Mouse (Mus musculus) kidney, adult 11 months (tissue): ENCODE measurements around the gene Cel.

Source experiments
- DNase-seq: peaks from one replicate; pipeline ENCODE4 v3.0.0; 2022

Gene Cel

DNA sequence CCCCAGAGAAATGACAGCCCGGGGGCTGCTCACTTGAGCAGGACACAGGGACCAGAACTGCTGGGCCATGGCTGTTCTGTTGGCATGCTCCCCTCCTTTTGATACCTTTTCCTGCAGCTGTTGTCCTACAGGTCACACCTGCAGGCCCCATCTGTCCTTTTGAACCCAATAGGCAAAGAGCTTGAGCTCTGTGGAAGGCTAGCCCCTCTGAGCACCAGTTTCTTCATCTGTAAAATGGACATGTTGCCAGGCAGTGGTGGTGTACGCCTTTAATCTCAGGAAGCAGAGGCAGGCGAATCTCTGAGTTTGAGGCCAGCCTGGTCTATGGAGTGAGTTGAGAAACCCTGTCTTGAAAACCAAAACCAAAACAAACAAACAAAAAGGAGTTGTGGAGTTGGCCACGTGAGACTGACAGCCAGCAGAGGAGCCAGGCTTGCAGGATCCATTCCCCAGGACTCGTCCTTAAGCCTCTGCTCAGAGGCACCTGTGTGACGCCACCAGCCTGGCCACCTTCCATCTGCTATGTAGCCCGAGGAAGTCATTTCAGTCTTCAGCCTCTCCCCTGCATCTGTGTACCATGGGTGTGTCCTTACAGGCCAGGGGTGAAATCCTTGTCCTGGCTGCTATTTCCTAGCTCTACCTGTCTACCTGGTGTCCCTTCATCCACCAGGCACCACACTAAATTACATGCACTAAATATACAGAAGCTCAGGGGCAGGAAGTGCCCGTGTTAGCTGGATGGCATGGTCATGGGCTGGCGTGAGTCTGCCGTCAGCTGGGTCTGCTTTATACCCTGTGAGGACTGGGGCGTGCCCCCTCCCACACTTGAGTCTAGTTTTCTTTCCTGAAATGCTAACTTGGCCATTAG, 26.2 kb downstream of the Cel start:
- no peak for DNase-seq

DNA sequence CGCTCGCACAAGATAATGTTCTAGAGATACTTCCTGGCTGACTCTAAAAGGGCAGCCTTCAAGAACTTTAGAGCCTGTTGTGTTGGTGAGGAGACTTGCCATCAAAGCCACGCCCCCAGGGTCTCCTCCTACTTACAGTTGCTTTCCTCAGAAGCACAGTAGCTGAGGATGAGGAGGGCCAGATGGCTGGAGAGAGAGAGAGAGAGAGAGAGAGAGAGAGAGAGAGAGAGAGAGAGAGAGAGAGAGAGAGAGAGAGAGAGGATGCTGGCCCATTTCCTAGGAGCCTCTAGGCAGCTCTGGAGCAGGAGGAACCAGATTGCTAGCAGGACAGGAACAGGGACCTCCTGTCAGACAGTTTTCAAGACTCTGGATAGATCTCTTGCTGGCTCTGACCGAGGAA, 27.0 kb downstream of the Cel start:
- DNase-seq = no peak

DNA sequence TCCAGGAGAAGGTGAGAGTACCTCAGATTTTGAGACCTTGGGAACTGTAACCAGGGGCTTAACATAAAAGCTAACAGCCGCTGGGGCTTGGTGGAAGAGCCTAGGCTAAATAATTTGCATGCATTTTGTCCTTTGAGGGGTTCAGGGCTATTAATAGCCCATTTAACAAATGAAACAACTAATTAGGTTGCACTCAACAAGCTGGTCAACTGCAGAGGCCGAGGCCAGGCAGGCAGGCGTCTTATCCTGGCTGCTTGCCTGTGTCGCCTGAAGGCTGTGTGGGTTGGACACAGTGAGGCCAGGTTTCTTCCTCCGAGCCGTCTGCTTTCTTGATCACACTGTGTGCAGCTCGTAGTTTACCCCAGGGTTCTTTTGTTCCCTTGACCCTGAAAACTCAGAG, 27.6 kb downstream of the Cel start:
- no peak for DNase-seq

DNA sequence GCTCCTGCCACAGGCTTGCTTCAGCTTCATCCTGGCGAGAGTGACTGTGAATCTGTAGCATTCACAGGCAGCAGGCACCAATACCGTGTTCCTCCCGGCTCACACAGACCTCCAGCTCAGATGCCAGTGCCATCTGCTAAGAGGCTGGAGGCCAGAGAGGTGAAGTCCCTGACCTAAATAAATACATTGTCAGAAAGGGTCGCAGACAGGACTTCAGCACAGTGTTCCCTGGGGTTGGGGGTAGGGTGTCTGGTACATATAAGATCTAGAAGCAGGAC, 28.0 kb downstream of the Cel start:
- no peak for DNase-seq

DNA sequence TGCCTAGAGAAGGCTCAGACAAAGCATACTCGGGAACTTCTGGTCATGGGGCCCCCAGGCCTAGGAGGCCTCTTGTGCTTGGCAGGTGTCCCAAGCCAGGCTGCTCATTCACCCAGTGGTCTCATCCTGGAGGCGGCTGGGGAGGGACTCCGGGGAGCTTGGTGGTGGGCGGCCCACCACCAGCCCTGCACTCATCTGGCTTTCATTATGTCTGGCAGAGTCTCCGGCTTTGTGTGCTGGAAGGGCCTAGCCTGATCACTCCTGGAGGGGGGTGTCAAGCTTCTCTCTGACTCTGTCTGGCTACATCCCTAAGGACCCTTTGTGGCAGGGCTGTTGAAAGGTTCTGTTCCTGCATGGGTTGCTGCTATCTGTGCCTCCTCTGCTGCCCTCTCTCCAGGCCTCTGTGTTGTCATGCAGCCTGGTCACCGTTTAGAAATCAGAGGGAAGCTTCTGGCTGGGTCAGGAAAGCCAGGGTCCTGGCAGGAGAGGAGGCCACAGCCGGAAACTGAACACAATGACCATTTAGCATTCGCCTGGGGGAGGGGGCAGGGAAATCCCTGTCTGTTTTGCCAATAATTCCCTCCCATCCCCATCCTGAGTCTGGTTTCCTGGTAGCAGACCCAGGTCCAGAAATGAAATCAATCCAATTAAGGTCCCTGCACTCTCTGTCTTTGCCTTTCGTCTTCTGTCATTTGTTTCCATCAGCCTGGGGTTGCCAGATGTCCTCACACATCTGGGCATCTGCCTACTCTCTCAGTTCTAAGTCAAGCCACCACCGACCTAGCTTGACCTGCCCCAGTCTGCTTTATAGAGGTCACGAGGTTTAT, 28.6 kb downstream of the Cel start:
- no peak for DNase-seq

DNA sequence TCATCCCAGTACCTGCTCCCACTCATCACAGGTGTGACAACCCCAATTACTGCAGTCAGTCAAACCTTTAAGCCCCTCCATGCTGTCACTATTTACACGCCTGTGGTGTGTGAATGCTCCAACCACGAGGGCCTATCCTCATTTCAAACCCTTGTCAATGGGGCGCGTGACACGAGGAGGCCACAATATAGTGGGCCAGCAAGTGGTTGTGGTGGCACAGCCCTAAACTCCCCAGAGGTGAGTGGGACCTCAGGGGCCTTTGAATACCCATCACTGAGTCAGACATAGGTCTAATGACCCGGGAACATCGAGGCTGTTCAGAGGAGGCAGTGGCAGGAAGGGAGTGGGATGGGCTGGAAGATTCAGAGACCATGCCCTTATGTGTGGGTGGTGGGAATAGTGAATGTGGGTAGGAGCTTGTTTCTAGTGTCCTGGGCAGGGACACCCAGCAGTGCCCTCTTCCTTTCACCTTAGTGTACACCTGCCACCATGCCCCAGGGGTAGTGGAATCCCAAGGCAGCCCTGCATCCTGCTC, 29.2 kb downstream of the Cel start:
- no peak for DNase-seq

DNA sequence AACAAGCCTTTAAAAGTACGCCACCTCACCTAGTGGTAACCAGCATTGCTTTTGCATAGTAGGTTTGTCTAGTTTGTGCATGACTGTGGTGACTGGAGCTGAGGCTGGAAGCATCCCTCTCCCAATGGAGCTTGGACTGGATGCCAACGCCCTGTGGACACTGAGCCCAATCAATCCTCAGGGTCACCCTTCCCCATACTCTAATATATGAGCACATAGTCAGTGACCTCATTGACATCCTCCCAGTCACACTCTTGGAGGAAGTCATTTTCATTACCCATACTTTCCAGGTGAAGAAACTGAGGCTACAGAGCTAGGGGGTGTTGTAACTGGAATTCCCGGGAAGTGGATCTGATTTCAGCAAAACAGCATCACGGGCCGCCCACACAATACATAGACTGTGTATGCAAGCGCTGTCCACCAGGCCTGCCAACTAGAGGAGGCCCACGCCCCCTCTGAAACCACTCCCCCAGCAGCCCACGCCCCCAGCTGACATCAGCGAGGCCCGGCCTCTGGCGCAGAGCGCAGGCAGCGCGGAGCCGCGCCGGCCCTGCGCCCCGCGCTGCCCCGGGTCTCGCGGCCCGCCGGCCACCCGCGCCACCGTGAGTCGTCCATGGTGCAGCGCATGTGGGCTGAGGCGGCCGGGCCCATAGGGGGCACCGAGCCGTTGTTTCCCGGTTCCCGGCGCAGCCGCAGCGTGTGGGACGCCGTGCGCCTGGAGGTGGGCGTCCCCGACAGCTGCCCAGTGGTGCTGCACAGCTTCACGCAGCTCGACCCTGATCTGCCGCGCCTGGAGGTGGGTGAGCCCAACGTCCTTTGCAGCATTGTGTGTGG, 30.0 kb downstream of the Cel start:
- DNase-seq = peak; percentile 84

DNA sequence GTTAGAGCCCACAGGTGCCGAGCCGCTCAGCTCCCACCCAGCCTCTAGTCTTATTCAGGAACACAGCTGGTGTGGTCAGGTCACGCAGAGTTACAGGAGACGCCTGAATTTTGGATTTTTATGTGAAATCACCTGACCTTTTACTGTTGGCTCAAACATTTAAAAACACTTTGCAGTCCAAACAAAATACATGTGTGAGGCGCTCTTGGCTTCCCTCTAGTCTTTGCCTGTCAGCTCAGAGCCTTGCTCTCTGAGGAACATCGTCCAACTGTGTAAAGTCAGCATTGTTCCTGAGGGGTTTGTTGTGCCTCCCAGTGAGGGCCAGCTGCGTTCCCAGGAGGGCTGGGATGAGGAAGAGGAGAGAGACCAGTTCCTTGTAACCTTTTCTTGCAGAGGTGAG, 32.9 kb downstream of the Cel start:
- no peak for DNase-seq

DNA sequence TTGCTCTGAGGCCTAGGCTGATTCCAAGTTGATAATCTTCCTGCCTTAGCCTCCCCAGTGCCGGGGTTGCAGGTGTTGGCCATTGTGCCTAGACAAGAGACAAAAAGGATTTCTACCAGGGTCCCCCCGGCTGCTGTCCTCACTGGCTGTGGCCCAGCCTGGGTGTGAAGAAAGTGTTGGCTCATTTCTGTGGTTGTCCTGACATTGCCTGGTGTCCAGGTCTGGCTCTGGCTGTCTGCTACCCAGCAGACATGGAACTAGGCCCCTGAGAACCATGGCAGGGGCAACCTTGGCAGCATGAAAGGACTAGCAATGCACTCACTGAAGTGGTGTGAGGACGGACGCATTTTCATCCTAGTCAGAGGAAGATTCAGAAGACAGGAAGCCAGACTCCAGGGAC, 33.3 kb downstream of the Cel start:
- DNase-seq = no peak

DNA sequence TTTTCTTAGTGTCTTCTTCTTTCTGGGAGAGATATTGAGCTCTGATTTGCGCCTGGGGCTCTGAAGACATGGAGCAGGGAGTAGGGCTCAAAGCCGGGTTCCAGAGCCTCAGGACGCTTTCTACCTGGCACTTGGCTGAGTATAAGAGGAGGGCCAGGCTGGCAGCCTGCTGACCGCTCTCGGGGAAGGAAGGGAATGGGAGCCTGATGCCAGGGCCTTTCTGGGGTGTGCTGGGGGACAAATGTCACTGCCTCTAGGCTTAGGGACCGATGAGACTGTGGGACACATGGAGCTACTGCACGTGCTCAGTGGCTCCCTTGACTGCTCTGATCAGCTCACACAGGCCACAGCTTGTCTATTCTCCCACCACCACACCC, 34.9 kb downstream of the Cel start:
- DNase-seq = no peak

DNA sequence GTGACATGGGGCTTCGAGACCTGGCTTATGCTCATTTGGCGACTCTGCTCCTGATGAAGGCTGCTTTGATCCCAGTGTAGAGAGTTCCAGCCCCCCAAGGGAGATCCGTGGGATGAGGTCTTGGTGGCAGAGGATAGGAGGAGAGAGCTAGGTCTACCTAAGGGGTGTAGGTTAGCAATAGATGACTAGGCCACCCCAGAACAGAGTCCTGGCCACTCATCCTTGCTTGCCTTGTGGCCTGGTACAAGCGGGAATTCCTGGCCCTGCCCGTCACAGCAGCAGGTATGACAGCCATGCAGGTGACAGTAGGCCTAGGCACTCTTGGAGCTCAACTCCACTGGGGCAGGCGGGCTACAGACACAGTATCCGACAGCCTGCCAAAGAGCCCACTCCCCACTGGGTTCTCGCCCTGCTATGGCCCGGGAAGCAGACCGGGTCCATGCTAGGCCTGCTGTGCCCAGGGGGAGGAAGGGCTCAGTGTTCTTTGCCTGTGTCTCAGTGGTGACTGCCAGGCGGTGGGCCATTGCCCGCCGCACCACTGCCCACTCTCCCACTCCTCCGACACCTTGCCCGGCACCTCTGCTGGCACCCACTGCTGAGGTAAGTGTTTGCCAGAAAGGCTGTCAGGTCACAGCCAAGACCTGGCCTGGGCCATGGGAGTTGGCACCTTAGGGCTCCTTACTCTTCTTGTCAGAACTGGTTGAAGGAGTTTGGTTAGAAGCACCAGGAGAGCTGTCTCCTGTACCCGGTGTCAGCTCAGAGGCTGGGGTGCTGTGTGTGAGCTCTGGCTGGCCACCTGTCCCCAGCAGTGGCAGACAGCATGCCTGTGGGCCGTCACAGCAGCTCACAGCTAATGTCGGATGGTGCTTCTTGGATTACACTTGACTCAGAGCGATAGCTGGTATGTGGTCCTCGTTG, 35.5 kb downstream of the Cel start:
- no peak for DNase-seq

DNA sequence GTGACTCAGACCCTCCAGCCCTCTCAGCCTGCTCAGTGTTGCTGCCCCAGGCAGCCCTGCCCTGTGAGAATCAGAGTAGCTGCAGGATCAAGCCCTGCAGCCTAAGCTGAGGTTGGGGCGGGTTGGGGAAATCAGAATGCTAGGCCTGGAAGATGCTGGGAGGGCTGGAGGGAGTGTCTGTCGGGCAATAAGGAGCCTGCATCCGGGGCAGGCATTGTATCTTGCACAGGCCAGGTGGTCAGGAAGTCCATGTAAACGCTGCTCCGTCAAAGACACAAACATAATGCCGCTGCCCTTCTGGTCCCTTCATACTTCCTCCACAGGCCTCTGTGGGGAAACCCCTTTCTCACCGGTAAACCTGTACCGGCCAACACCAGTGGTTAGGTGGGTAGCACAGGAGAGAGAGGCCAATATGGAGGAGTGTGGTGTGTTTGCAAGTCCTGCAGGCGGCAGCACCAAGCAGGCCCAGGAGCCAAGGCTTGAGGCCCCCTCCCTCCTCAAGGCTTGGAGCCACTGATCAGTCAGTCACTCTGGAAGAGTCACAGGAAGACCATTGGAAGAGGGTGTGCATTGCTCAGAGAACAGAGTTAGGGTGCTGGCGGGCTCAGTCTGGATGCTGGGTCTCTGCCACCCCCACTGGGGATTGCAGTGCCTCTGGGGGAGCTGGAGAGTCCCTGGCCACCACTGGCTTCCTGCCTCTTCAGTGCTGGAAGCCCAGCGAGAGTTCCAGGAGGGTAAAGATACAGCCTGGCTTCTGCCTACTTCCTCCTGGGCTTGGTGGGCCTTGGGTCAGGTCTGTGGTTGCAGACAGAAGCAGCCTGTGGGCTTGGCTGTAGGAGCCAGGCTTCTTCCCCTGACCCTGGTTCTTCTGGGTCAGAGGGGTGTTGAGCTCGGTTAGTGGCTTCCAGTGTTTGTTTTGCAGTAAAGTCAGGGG, 37.0 kb downstream of the Cel start:
- DNase-seq = no peak

DNA sequence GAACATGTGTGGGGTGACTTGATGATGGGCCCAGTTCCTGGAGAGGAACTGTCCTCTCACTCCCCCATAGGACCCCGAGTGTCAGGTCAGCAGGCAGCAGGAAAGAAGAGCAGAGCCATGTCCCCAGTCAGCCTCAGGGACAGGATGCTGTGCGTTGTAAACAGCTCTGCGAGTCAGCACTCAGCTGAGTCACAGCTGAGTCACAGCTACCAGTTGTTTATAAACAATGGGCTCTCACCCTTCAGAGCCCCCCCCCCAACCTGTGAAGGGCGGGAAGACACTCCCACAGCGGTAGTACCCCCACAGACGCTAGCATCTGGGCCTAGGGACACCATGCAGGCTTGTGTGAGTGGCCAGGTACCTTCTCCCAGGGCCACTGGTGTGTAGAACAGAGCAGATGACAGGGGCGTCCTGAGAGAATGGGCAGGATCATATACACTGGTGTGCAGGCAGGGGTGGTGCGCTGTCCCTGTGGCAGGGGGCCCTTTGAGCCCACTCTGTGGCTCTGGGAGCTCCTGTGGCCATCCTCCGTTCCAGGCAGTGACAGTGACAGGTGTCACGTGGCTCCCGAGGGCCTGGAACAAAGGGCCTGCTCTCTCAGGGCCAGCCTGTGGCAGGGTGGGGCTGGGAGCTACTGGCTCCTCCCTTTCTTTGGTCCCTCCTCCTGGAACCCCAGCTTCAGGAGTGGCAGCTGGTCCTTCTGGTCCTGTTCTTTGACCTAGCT, 37.8 kb downstream of the Cel start:
- peak; percentile 71 for DNase-seq

DNA sequence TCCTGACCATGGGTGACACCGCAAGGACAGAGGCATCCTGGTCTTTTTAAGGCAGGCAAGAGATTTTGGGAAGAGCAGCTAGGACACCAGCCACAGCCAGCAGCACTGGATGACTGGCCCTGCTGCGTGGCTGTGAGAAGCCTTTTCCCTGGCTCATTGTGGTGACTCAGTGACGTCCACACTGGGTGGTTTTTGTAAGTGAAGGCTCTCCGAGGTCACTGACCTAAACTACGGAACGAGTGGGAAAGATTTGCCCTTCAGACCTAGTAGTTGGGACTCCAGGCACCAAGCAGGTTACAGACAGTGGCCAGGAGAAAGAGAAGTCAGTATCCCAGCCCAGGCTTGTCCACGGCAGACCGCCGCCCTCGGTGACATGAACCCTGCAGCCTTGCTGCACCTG, 38.8 kb downstream of the Cel start:
- DNase-seq = no peak

DNA sequence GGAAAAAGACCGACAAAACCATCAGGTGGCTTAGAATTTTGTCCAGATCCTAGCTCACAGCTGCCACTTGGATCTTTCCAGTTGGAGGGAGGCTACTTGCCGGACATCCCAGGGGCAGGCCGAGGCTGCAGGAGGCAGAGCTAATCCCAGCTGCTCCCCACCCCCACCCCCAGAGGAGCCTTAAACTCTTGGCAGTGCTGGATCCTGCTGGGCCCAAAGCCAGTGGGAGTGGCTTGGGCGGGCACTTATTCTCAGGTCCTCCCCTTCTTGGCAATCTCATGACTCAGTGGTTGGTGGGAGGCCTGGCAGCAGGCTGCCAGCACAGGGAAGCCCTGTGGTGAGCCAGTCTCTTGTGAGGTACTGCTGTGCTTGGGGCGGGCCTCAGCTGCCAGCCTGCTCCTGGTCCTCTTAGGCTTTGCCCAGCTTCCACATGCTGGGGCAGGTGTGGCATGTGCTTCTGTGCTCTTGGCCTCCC, 39.5 kb downstream of the Cel start:
- DNase-seq = peak; percentile 92

DNA sequence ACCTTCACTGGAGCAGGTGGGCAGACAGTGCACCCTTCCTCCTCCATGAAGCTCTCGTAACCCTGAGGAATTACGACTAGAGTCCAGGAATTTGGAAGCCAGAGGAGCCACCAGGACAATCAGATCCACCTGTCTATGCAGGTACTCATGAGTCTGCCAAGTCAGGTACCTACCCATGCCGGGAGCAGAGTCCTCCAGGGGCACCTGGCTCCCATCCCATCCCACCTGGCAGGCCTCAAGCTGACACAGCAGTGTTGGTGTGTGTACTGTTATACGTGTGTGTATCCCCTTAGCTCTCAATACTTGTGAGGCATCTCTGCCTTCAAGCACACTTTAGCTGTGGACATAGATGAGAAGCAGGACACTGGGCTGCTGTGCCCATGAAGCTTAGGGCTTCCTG, 41.0 kb downstream of the Cel start:
- peak; percentile 84 for DNase-seq

DNA sequence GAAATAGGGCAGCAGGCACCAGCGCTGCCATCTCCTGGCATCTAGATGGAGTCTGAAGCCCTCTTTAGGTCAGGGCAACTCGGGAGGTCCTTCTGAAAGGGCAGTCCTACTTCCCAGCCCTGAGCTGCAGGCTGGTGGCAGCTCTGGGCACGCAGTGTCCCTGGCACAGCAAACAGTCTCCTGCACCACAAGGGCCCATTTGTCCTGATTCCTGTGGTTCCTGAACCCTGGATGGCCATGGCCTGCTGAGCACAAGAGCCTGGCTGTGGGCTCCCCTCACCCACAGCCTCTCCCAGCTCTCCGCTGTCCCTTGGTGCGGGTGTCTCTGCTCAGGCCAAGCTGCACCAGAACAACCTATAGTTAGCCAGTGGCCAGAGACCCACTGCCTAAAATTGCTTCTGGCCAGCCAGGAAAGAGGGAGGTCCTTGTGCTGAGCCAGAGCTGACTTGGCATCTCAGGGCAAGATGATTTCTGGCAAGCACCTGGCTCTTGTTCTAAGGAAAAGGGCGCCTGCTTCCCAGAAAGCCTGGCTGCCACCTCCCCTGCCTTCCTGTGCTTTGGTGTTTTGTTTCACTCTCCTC, 41.5 kb downstream of the Cel start:
- DNase-seq = no peak

DNA sequence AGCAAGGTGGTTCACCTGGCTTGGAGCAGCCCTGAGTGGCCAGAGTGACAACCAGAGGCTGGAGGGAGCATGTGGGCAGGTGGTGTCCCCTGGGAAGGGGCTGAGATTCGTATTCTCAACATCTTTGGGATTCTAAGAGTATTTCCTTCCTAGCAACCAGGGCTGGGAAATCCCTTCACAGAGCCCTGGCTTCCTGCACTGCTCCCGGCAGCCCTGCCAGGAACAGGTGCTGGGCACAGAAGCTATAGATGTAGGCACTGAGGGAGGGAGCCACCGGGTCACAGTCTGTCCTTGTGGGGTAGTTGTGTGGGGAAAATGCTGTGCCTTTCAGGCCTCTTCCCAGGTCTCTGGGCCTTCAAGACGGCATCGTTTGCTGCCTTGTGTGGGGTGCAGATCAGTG, 42.6 kb downstream of the Cel start:
- no peak for DNase-seq

DNA sequence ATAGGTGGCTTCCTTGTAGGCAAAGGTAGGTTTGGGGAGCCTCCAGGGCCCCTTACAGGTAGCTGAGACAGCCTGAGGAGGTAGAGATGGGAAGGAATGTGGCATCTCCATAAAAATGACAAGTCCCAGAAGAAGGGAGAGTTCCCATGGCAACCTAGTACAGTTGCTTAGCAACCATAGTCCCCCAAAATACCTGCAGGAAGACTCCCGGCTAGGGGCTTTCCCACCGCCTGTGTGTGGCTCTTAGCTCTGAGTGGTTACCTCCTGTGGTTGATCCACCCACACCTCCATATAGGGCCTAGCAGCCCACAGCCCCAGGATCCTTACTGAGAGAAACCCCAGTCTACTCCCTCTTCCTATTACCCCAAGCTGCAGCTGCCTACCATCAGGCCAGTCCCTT, 45.0 kb downstream of the Cel start:
- DNase-seq = no peak
